In the genomic region with DNA sequence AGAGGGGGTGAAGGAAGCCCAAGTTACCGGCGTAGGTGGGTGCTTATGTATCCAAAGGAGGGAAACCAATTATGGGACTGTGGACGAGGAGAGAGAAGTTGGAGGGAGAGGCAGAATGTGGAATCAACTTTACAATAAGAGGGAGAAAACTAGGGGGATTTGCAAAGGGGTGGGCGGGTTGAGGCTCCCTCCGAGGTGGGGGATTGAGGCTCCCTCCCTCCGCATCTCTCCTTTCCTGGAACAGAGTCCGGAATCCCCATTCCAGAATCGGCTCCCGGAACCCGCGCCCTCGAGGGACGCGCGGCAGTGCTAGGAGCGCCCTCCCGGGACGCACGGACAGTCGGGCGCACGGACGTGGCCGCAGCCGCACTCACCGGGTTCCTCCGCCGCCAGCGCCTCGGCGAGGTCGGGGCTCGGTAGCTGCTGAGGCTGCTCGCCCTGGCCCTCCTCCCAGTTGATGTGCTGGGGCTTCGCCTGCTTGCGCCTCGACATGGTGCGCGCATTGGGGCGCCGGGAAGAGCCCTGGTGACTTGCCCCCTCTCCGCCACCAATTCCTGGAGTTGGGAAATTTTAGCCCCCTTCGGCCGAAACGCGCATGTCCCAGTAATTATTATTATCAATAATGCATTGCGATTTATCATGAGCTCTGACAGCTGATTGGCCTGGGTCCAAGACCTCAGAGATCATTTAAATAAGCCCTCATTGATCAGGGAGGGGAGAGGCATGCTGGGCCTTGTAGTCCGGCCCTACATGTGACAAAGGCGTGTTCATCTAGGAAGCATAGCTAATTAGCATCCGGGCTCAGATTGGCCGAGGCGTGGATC, we compare ENCODE assay signal across 8 mouse cellular contexts. TPM values are rescaled to one million over a fixed set of nuclear protein-coding genes. Genes with fewer than 3 reads are reported as not detected.
A peak's percentile ranks its signal among the peaks of the same experiment; 100 is the strongest.
DNase-seq lines count a peak whose midpoint lies in the region; ATAC-seq lines count a peak whose summit lies in the region.

No protein-coding gene starts in this region.

- H3K27ac ChIP-seq in midbrain, embryonic 16.5 days (ENCODE audit: low read length), result no peak overlapping the region

- no peaks in the 10 kb centered on the region for H3K36me3 ChIP-seq in midbrain, embryonic 16.5 days (ENCODE audit: control insufficient read depth, insufficient read depth, low read length)

- no peaks in the 10 kb centered on the region for H3K9me3 ChIP-seq in midbrain, embryonic 16.5 days (replicated peaks; ENCODE audit: control insufficient read depth, low read length, poor library complexity, severe bottlenecking)

- peak; percentile 67 for ATAC-seq in midbrain, embryonic 16.5 days
- ATAC-seq in megakaryocyte progenitor cell, adult 5-6 weeks (replicated peaks; ENCODE audit: poor library complexity), result no peak

- H3K4me1 ChIP-seq in midbrain, embryonic 16.5 days (ENCODE audit: control insufficient read depth, insufficient read depth, low read length), result peaks cover 37% of the 10 kb centered on the region

- WGBS in midbrain, embryonic 16.5 days, result under 1% methylated on average over 52 of the region's 52 CpGs

- H3K27me3 ChIP-seq in midbrain, embryonic 16.5 days (ENCODE audit: control insufficient read depth, insufficient read depth, low read depth, low read length), result peaks cover 13% of the 10 kb centered on the region

- H3K9ac ChIP-seq in midbrain, embryonic 16.5 days (ENCODE audit: low read depth, low read length), result peak overlapping the region; percentile 53

- peak overlapping the region; percentile 82 for H3K4me2 ChIP-seq in midbrain, embryonic 16.5 days (ENCODE audit: low read length)

- peak overlapping the region; percentile 44 for H3K4me3 ChIP-seq in midbrain, embryonic 16.5 days (ENCODE audit: low read depth, low read length)

- DNase-seq in adrenal gland, adult 2 months, result peak; percentile 21
- DNase-seq in adrenal gland, adult 18-20 months (ENCODE audit: low spot score in 2 of 2), result no peak
- peak; percentile 17 for DNase-seq in adrenal gland, postnatal 25 days
- DNase-seq in heart, adult 8-10 months (ENCODE audit: low spot score), result peak; percentile 15
- DNase-seq in kidney, postnatal 4 days, result peak; percentile 29 to 39
- DNase-seq in spleen, adult 12 weeks (ENCODE audit: low spot score), result no peak

RNA-seq across cellular contexts. Expression of gene Sall4, which starts 1.0 kb away (rescaled TPM):
- not detected for total RNA-seq in adrenal gland, adult 2 months (2021)
- polyA plus RNA-seq in adrenal gland, adult 2 months (2012; rRNA removed), result 0.03 TPM in 1 of 2 replicates, not detected in the other
- not detected for total RNA-seq in adrenal gland, adult 18-20 months (2021)
- not detected in 2 replicates for total RNA-seq in adrenal gland, postnatal 25 days (2021)
- total RNA-seq in heart, adult 8-10 months (2022), result 1 to 10 TPM; 1.3 to 2.6 (median 2.3) TPM
- polyA plus RNA-seq in midbrain, embryonic 16.5 days (2015; fragmentation: Nextera tagmentation; extraction: Ambion mirVana), result 0.84 and 1.9 TPM in 2 replicates
- not detected in 2 replicates for total RNA-seq in megakaryocyte progenitor cell, adult 5-6 weeks (2015)
- total RNA-seq in megakaryocyte progenitor cell, adult 5-6 weeks (2017), result not detected in 2 replicates

RNA-seq across cellular contexts. Expression of gene Atp9a, which starts 24.5 kb away (rescaled TPM):
- total RNA-seq in adrenal gland, adult 2 months (2021), result 100 to 1,000 TPM in 1 of 2 experiments, 10 to 100 TPM in 1; 57.0 to 104 TPM
- 58.9 and 60.5 TPM in 2 replicates for polyA plus RNA-seq in adrenal gland, adult 2 months (2012; rRNA removed)
- 100 to 1,000 TPM in 1 of 2 experiments, 10 to 100 TPM in 1; 74.1 to 115 TPM for total RNA-seq in adrenal gland, adult 18-20 months (2021)
- total RNA-seq in adrenal gland, postnatal 25 days (2021), result 60.9 and 63.6 TPM in 2 replicates
- total RNA-seq in heart, adult 8-10 months (2022), result 10 to 100 TPM; 53.2 to 63.6 (median 56.8) TPM
- 88.4 and 97.1 TPM in 2 replicates for polyA plus RNA-seq in midbrain, embryonic 16.5 days (2015; fragmentation: Nextera tagmentation; extraction: Ambion mirVana)
- 0.15 and 0.22 TPM in 2 replicates for total RNA-seq in megakaryocyte progenitor cell, adult 5-6 weeks (2015)
- 0.27 and 0.42 TPM in 2 replicates for total RNA-seq in megakaryocyte progenitor cell, adult 5-6 weeks (2017)

Comparison
In these comparisons a context has a peak if more than half of its experiments do, and no peak if none do; other contexts are left out.
1. DNase-seq: peak in adrenal gland, adult 2 months (single experiment), adrenal gland, postnatal 25 days (single experiment), heart, adult 8-10 months (single experiment) and kidney, postnatal 4 days (2 of 2); none in adrenal gland, adult 18-20 months (0 of 2) and spleen, adult 12 weeks (single experiment).
2. RNA of gene Atp9a, which starts 24.5 kb away (total RNA-seq): 74.1 to 115 TPM in adrenal gland, adult 18-20 months, 57.0 to 104 TPM in adrenal gland, adult 2 months, 60.9 to 63.6 TPM in adrenal gland, postnatal 25 days and 53.2 to 63.6 TPM in heart, adult 8-10 months; 0.15 to 0.42 TPM in megakaryocyte progenitor cell, adult 5-6 weeks; every median in the first group is over 10 times any median in the second.